Mouse (Mus musculus) frontal cortex, postnatal 36 days (tissue): Measurements from ENCODE around the gene Sfmbt1.

ENCODE experiments used
- DNase-seq, 2 experiments: peaks; one replicate each; pipeline ENCODE4 v3.0.0; 2022; ENCODE audit warnings: low spot score in 2 of 2

Gene Sfmbt1

GRCm38 (mm10) chr14:30714799-30715617 lies at the start of gene Sfmbt1:
Gene Sfmbt1, plus strand, starts transcription at chr14:30714849.
- peak in 1 of 2 experiments; percentile 4 for DNase-seq

- DNase-seq, result no peak
Observed at GRCm38 (mm10) chr14:30666061-30666460, 48.6 kb upstream of the Sfmbt1 start.

- DNase-seq, result peak in 1 of 2 experiments; percentile 21
Observed at GRCm38 (mm10) chr14:30666604-30667003, 48.0 kb upstream of the Sfmbt1 start.

GRCm38 (mm10) chr14:30670161-30670560 lies 44.5 kb upstream of the Sfmbt1 start:
- no peak for DNase-seq

- DNase-seq, result peak; percentile 35 to 48
Observed at GRCm38 (mm10) chr14:30671095-30671985, 43.3 kb upstream of the Sfmbt1 start.

- peak; percentile 93 to 94 for DNase-seq
Observed at GRCm38 (mm10) chr14:30671986-30672312, 42.7 kb upstream of the Sfmbt1 start.

- no peak for DNase-seq
Observed at GRCm38 (mm10) chr14:30674947-30675346, 39.7 kb upstream of the Sfmbt1 start.

- DNase-seq, result no peak
Observed at GRCm38 (mm10) chr14:30682131-30682530, 32.5 kb upstream of the Sfmbt1 start.

- DNase-seq, result no peak
Observed at GRCm38 (mm10) chr14:30690685-30691084, 24.0 kb upstream of the Sfmbt1 start.

GRCm38 (mm10) chr14:30692439-30692838 lies 22.2 kb upstream of the Sfmbt1 start:
- no peak for DNase-seq

- no peak for DNase-seq
Observed at GRCm38 (mm10) chr14:30694786-30695185, 19.9 kb upstream of the Sfmbt1 start.

GRCm38 (mm10) chr14:30695609-30696008 lies 19.0 kb upstream of the Sfmbt1 start:
- peak; percentile 66 to 81 for DNase-seq

GRCm38 (mm10) chr14:30697407-30698052 lies 17.1 kb upstream of the Sfmbt1 start:
- peak in 1 of 2 experiments; percentile 34 for DNase-seq

- DNase-seq, result peak; percentile 28 to 39
Observed at GRCm38 (mm10) chr14:30699656-30700055, 15.0 kb upstream of the Sfmbt1 start.

- no peak for DNase-seq
Observed at GRCm38 (mm10) chr14:30702512-30702911, 12.1 kb upstream of the Sfmbt1 start.

GRCm38 (mm10) chr14:30703079-30703478 lies 11.6 kb upstream of the Sfmbt1 start:
- no peak for DNase-seq

- no peak for DNase-seq
Observed at GRCm38 (mm10) chr14:30704098-30704855, 10.4 kb upstream of the Sfmbt1 start.

- DNase-seq, result no peak
Observed at GRCm38 (mm10) chr14:30711892-30712291, 2.8 kb upstream of the Sfmbt1 start.

- no peak for DNase-seq
Observed at GRCm38 (mm10) chr14:30713769-30714168, 880 bp upstream of the Sfmbt1 start.

- DNase-seq, result peak; percentile 73 to 76
Observed at GRCm38 (mm10) chr14:30715618-30716050, 985 bp downstream of the Sfmbt1 start.
